Mouse (Mus musculus): ENCODE results near the gene Ank3.

DNA sequence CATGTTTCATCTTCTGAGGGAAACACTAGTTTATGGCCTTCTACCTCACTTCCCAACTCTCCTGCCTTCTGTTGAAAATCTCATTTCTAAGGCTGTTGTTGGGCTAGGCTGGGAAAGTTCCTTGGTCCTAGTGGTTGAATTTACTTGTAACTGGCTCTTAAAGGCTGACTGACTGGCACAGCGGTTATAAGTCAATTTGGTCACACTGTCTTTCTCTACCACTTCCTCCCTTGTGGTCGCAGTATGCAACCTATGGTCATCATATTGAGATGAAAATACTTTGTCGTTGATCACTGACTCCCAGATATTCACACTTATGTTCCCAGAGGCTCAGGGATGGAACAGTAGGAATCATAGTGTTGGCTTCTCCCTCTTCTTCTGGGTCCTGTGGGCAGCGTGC is 584.1 kb downstream of the Ank3 start:
- TF ChIP-seq POLR2A (IDR thresholded peaks at IDR 0.05; ENCODE audit: borderline replicate concordance, extremely low read depth, low read depth, low read length) (no peak), CTCF (IDR thresholded peaks at IDR 0.05; ENCODE audit: insufficient read depth, low read length) (no peak)

Measured in lung, adult 2 months (tissue).